In the genomic region with DNA sequence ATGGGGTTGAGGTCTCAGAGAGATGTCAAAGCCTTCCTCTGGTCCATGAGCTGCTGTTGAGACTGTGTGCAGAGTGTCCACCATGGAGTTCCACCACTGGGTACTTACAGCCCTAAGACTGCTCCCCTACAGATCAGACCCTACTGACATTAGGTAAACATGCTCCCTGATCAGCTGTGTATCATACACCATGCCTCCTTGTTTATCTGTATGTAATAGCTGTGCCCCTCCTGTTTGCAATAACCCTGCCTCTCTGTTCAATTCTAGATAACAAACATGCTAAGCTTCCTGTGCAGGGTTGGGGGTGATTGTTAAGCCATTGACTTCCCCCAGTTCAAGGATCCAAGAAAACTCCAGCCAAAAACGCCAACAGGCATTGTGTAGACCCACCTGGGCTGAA, we compare ENCODE assay signal across 20 mouse cellular contexts.
DNase-seq lines count a peak whose midpoint lies in the region; ATAC-seq and TF ChIP-seq lines count a peak whose summit lies in the region.
"Had no signal": no experiment of that assay in that cellular context is flagged by ENCODE, and none has a peak within 500 bp of the region (broad histone marks: within the 10 kb centered on the region; RNA-seq: fewer than 3 reads in every experiment).

No protein-coding gene starts in this region.

- no peak overlapping the region for H3K9ac ChIP-seq in heart, embryonic 11.5 days (ENCODE audit: low read depth, low read length)
- no peak overlapping the region for H3K9ac ChIP-seq in stomach, embryonic 15.5 days
- H3K9ac ChIP-seq in stomach, postnatal 0 days (ENCODE audit: low read length), result no peak overlapping the region
- H3K9ac ChIP-seq in liver, embryonic 16.5 days (ENCODE audit: low read depth, low read length), result no peak overlapping the region
- H3K9ac ChIP-seq: embryonic facial prominence, embryonic 12.5 days; forebrain, embryonic 15.5 days; hindbrain, embryonic 12.5 days had no signal

- no peaks in the 10 kb centered on the region for H3K27me3 ChIP-seq in heart, embryonic 11.5 days (ENCODE audit: control insufficient read depth, insufficient read depth, low read length)
- H3K27me3 ChIP-seq in stomach, embryonic 15.5 days (replicated peaks), result no peaks in the 10 kb centered on the region
- H3K27me3 ChIP-seq in stomach, postnatal 0 days (ENCODE audit: control insufficient read depth, insufficient read depth, low read length), result no peaks in the 10 kb centered on the region
- no peaks in the 10 kb centered on the region for H3K27me3 ChIP-seq in liver, embryonic 16.5 days (ENCODE audit: control insufficient read depth, insufficient read depth, low read depth, low read length)
- H3K27me3 ChIP-seq: embryonic facial prominence, embryonic 12.5 days; forebrain, embryonic 15.5 days; hindbrain, embryonic 12.5 days; Patski had no signal

- no peak for TF ChIP-seq EP300 in stomach, postnatal 0 days (optimal IDR thresholded peaks at IDR 0.05)

- H3K9me3 ChIP-seq in heart, embryonic 11.5 days (replicated peaks; ENCODE audit: control insufficient read depth, low read length), result no peaks in the 10 kb centered on the region
- no peaks in the 10 kb centered on the region for H3K9me3 ChIP-seq in stomach, embryonic 15.5 days
- no peaks in the 10 kb centered on the region for H3K9me3 ChIP-seq in stomach, postnatal 0 days (ENCODE audit: control insufficient read depth, low read length)
- H3K9me3 ChIP-seq in liver, embryonic 16.5 days (replicated peaks; ENCODE audit: control insufficient read depth, low read length), result no peaks in the 10 kb centered on the region
- H3K9me3 ChIP-seq: embryonic facial prominence, embryonic 12.5 days; forebrain, embryonic 15.5 days; hindbrain, embryonic 12.5 days had no signal

- TF ChIP-seq CTCF in stomach, postnatal 0 days (IDR thresholded peaks at IDR 0.05; ENCODE audit: low read depth), result no peak

- no peak for DNase-seq in heart, postnatal 10 days
- no peak for DNase-seq in stomach, postnatal 0 days (ENCODE audit: low spot score)
- no peak for DNase-seq in thymus, adult 18-20 months
- DNase-seq in thymus, postnatal 4 days, result no peak
- DNase-seq: adrenal gland, postnatal 14 days; cerebellum, adult 11-12 months; cerebellum, adult 9-10 months; cerebellum, postnatal 25 days; gastrocnemius, postnatal 10 days; heart, adult 18-20 months; heart, postnatal 4 days had no signal

- no peak for ATAC-seq in heart, embryonic 11.5 days (replicated peaks; ENCODE audit: insufficient number of reproducible peaks, low FRiP score, low TSS enrichment)
- ATAC-seq in stomach, embryonic 15.5 days (ENCODE audit: insufficient read depth, low FRiP score, low read depth), result peak; percentile 58; the same call in 1 of the 2 replicates
- no peak for ATAC-seq in stomach, postnatal 0 days (ENCODE audit: low FRiP score, low TSS enrichment)
- peak; percentile 88 for ATAC-seq in liver, embryonic 16.5 days (ENCODE audit: low read depth)
- ATAC-seq: activated CD4-positive, CD25-positive, alpha-beta regulatory T cell, adult 4 months; forebrain, embryonic 15.5 days; hindbrain, postnatal 0 days; Patski had no signal

- 54% methylated on average over 1 of the region's 1 CpGs for WGBS in heart, embryonic 11.5 days (ENCODE audit: insufficient replicate concordance)
- 51% methylated on average over 1 of the region's 1 CpGs for WGBS in stomach, embryonic 15.5 days
- WGBS in stomach, postnatal 0 days, result 44% methylated on average over 1 of the region's 1 CpGs
- WGBS in liver, embryonic 16.5 days (ENCODE audit: insufficient replicate concordance), result 18% methylated on average over 1 of the region's 1 CpGs

- no peaks in the 10 kb centered on the region for H3K36me3 ChIP-seq in heart, embryonic 11.5 days (ENCODE audit: control insufficient read depth, insufficient read depth, low read length)
- no peaks in the 10 kb centered on the region for H3K36me3 ChIP-seq in stomach, embryonic 15.5 days
- no peaks in the 10 kb centered on the region for H3K36me3 ChIP-seq in stomach, postnatal 0 days (ENCODE audit: control insufficient read depth, insufficient read depth, low read length)
- H3K36me3 ChIP-seq in liver, embryonic 16.5 days (ENCODE audit: control insufficient read depth, insufficient read depth), result no peaks in the 10 kb centered on the region
- H3K36me3 ChIP-seq: embryonic facial prominence, embryonic 12.5 days; forebrain, embryonic 15.5 days; hindbrain, embryonic 12.5 days had no signal

- H3K4me2 ChIP-seq in heart, embryonic 11.5 days, result no peak overlapping the region
- H3K4me2 ChIP-seq in stomach, embryonic 15.5 days, result no peak overlapping the region
- no peak overlapping the region for H3K4me2 ChIP-seq in stomach, postnatal 0 days (replicated peaks; ENCODE audit: low read depth)
- peak overlapping the region; percentile 15 for H3K4me2 ChIP-seq in liver, embryonic 16.5 days (ENCODE audit: low read depth, low read length)
- H3K4me2 ChIP-seq: embryonic facial prominence, embryonic 12.5 days; forebrain, embryonic 15.5 days; hindbrain, embryonic 12.5 days had no signal

- no peak overlapping the region for H3K4me3 ChIP-seq in heart, embryonic 11.5 days (ENCODE audit: low read depth, low read length)
- no peak overlapping the region for H3K4me3 ChIP-seq in stomach, embryonic 15.5 days (replicated peaks)
- H3K4me3 ChIP-seq in stomach, postnatal 0 days (ENCODE audit: low read depth, low read length), result no peak overlapping the region
- H3K4me3 ChIP-seq in liver, embryonic 16.5 days (ENCODE audit: low read depth, low read length), result no peak overlapping the region
- H3K4me3 ChIP-seq: embryonic facial prominence, embryonic 12.5 days; forebrain, embryonic 15.5 days; hindbrain, embryonic 12.5 days had no signal

- peak overlapping the region; percentile 29; the same call in 1 of the 2 replicates for H3K27ac ChIP-seq in heart, embryonic 11.5 days (ENCODE audit: low read depth, low read length)
- no peak overlapping the region for H3K27ac ChIP-seq in stomach, embryonic 15.5 days
- no peak overlapping the region for H3K27ac ChIP-seq in stomach, postnatal 0 days (replicated peaks)
- H3K27ac ChIP-seq in liver, embryonic 16.5 days (ENCODE audit: low read length), result peak overlapping the region; percentile 12; the same call in 1 of the 2 replicates
- H3K27ac ChIP-seq: embryonic facial prominence, embryonic 12.5 days; forebrain, embryonic 15.5 days; hindbrain, embryonic 12.5 days; hindbrain, postnatal 0 days had no signal

- H3K4me1 ChIP-seq in heart, embryonic 11.5 days (ENCODE audit: control insufficient read depth, insufficient read depth, low read length), result peaks cover 18% of the 10 kb centered on the region
- no peaks in the 10 kb centered on the region for H3K4me1 ChIP-seq in stomach, embryonic 15.5 days
- no peaks in the 10 kb centered on the region for H3K4me1 ChIP-seq in stomach, postnatal 0 days (replicated peaks; ENCODE audit: control insufficient read depth, insufficient read depth)
- peaks cover 17% of the 10 kb centered on the region for H3K4me1 ChIP-seq in liver, embryonic 16.5 days (ENCODE audit: control insufficient read depth, low read depth, low read length)
- H3K4me1 ChIP-seq: embryonic facial prominence, embryonic 12.5 days; forebrain, embryonic 15.5 days; hindbrain, embryonic 12.5 days had no signal

- intact Hi-C loops in heart, postnatal 10 days (cut with DNase I), result no loop called here

Comparison
In these comparisons a context has a peak if more than half of its experiments do, and no peak if none do; other contexts are left out.
1. ATAC-seq: peak in stomach, embryonic 15.5 days (single experiment) and liver, embryonic 16.5 days (single experiment); none in heart, embryonic 11.5 days (single experiment) and stomach, postnatal 0 days (single experiment).
2. H3K27ac ChIP-seq: peak in heart, embryonic 11.5 days (single experiment) and liver, embryonic 16.5 days (single experiment); none in stomach, embryonic 15.5 days (single experiment) and stomach, postnatal 0 days (single experiment).